Mouse (Mus musculus): Measurements from ENCODE around the gene Tnfrsf13c.

Gene Tnfrsf13c

GRCm38 (mm10) chr15:82206365-82207104 lies 17.6 kb downstream of the Tnfrsf13c start:
- POLR2A ChIA-PET: interaction anchor here (0.6 to 4.8 kb wide), 16 partner anchors 9 to 60 kb away, joined by 3 to 43 read pairs (median 4); partner anchors contain the start of genes Srebf2 (in 2 of the 4) and Tnfrsf13c (in 1 of the 4)
- CTCF ChIA-PET: interaction anchor here in 1 of 4 experiments (2.4 kb wide), 1 partner anchor 11 kb away, joined by 8 read pairs; no protein-coding TSS in a partner anchor

GRCm38 (mm10) chr15:82204680-82205371 lies 19.3 kb downstream of the Tnfrsf13c start:
- CTCF ChIA-PET: interaction anchor here in 1 of 4 experiments (0.6 to 1.8 kb wide), 2 partner anchors 14 to 32 kb away, joined by 3 to 4 read pairs; no protein-coding TSS in a partner anchor
- POLR2A ChIA-PET: interaction anchor here in 2 of 4 experiments (0.6 to 8.9 kb wide), 18 partner anchors 8 to 58 kb away, joined by 3 to 62 read pairs (median 5); partner anchors contain the start of genes Srebf2 (in 2 of the 2), Tnfrsf13c (in 2 of the 2) and Shisa8 (in 1 of the 2)

- CTCF ChIA-PET: interaction anchor here in 3 of 4 experiments (0.6 to 1.8 kb wide), 4 partner anchors 15 to 196 kb away, joined by 3 to 4 read pairs (median 4); no protein-coding TSS in a partner anchor
- POLR2A ChIA-PET: interaction anchor here in 3 of 4 experiments (0.6 to 8.9 kb wide), 16 partner anchors 9 to 1631 kb away, joined by 3 to 62 read pairs (median 5); partner anchors contain the start of genes Srebf2 (in 2 of the 3), Grap2 (in 1 of the 3), Shisa8 (in 1 of the 3) and Tnfrsf13c (in 1 of the 3)
Measured at GRCm38 (mm10) chr15:82203611-82204351, 20.4 kb downstream of the Tnfrsf13c start.

- CTCF ChIA-PET: interaction anchor here in 3 of 4 experiments (0.8 to 1.8 kb wide), 4 partner anchors 15 to 39 kb away, joined by 3 to 4 read pairs (median 4); no protein-coding TSS in a partner anchor
- POLR2A ChIA-PET: interaction anchor here in 3 of 4 experiments (0.6 to 8.9 kb wide), 14 partner anchors 10 to 1631 kb away, joined by 3 to 62 read pairs (median 6); partner anchors contain the start of genes Grap2 (in 1 of the 3), Rrp7a (in 1 of the 3), Shisa8 (in 1 of the 3) and Srebf2 (in 1 of the 3)
Measured at GRCm38 (mm10) chr15:82203090-82203489, 21.1 kb downstream of the Tnfrsf13c start.

GRCm38 (mm10) chr15:82202086-82202485 lies 22.1 kb downstream of the Tnfrsf13c start:
- ChIA-PET CTCF (interaction anchor here in 2 of 4 experiments (0.7 to 1.4 kb wide), 4 partner anchors 14 to 35 kb away, joined by 3 to 4 read pairs (median 4); no protein-coding TSS in a partner anchor), POLR2A (interaction anchor here in 2 of 4 experiments (0.9 to 8.9 kb wide), 8 partner anchors 9 to 56 kb away, joined by 3 to 62 read pairs (median 9); partner anchors contain the start of genes Srebf2 (in 2 of the 2) and Shisa8 (in 1 of the 2))

GRCm38 (mm10) chr15:82199546-82199945 lies 24.6 kb downstream of the Tnfrsf13c start:
- POLR2A ChIA-PET: interaction anchor here in 2 of 4 experiments (0.6 to 8.9 kb wide), 13 partner anchors 9 to 844 kb away, joined by 3 to 62 read pairs (median 5); partner anchors contain the start of genes Srebf2 (in 2 of the 2) and Tnfrsf13c (in 1 of the 2)
- CTCF ChIA-PET: interaction anchor here in 3 of 4 experiments (0.6 to 1.5 kb wide), 5 partner anchors 11 to 1331 kb away, joined by 3 to 4 read pairs (median 3); no protein-coding TSS in a partner anchor

- ChIA-PET CTCF (interaction anchor here (0.5 to 1.2 kb wide), 4 partner anchors 9 to 31 kb away, joined by 3 to 8 read pairs (median 6); no protein-coding TSS in a partner anchor), POLR2A (interaction anchor here in 3 of 4 experiments (0.6 to 8.9 kb wide), 9 partner anchors 9 to 51 kb away, joined by 3 to 62 read pairs (median 6); partner anchors contain the start of gene Srebf2 (in 2 of the 3))
Measured at GRCm38 (mm10) chr15:82198342-82198741, 25.8 kb downstream of the Tnfrsf13c start.

- POLR2A ChIA-PET: interaction anchor here in 3 of 4 experiments (0.6 to 8.9 kb wide), 9 partner anchors 9 to 51 kb away, joined by 3 to 62 read pairs (median 4); partner anchors contain the start of gene Srebf2 (in 1 of the 3)
- CTCF ChIA-PET: interaction anchor here (0.5 to 1.2 kb wide), 5 partner anchors 9 to 31 kb away, joined by 3 to 8 read pairs (median 5); no protein-coding TSS in a partner anchor
Measured at GRCm38 (mm10) chr15:82197937-82198336, 26.2 kb downstream of the Tnfrsf13c start.

GRCm38 (mm10) chr15:82197246-82197750 lies 26.9 kb downstream of the Tnfrsf13c start:
- POLR2A ChIA-PET: interaction anchor here in 2 of 4 experiments (0.7 to 8.9 kb wide), 7 partner anchors 8 to 50 kb away, joined by 3 to 62 read pairs (median 3); partner anchors contain the start of gene Srebf2 (in 1 of the 2)
- CTCF ChIA-PET: interaction anchor here in 2 of 4 experiments (1.0 to 1.2 kb wide), 2 partner anchors 8 to 20 kb away, joined by 3 read pairs; no protein-coding TSS in a partner anchor

GRCm38 (mm10) chr15:82196300-82196699 lies 27.9 kb downstream of the Tnfrsf13c start:
- ChIA-PET CTCF (interaction anchor here in 1 of 4 experiments (1.1 kb wide), 1 partner anchor 31 kb away, joined by 5 read pairs; no protein-coding TSS in a partner anchor), POLR2A (interaction anchor here in 3 of 4 experiments (0.5 to 8.9 kb wide), 6 partner anchors 7 to 887 kb away, joined by 3 to 62 read pairs (median 3); no protein-coding TSS in a partner anchor)

- ChIA-PET CTCF (interaction anchor here in 1 of 4 experiments (0.8 to 1.5 kb wide), 6 partner anchors 20 to 29 kb away, joined by 3 to 4 read pairs (median 4); partner anchors contain the start of gene Shisa8), POLR2A (interaction anchor here in 2 of 4 experiments (0.6 to 3.0 kb wide), 11 partner anchors 10 to 852 kb away, joined by 3 to 11 read pairs (median 3); no protein-coding TSS in a partner anchor)
Measured at GRCm38 (mm10) chr15:82192617-82193016, 31.6 kb downstream of the Tnfrsf13c start.

- POLR2A ChIA-PET: interaction anchor here (0.6 to 8.1 kb wide), 71 partner anchors 7 to 961 kb away, joined by 3 to 76 read pairs (median 5); partner anchors contain the start of genes Shisa8 (in 3 of the 4), Srebf2 (in 3 of the 4), Ccdc134 (in 2 of the 4) and Cenpm (in 2 of the 4)
- CTCF ChIA-PET: interaction anchor here (0.6 to 3.2 kb wide), 50 partner anchors 8 to 1091 kb away, joined by 3 to 27 read pairs (median 4); partner anchors contain the start of genes Srebf2 (in 3 of the 4), 1500009C09Rik (in 1 of the 4) and Shisa8 (in 1 of the 4)
Measured at GRCm38 (mm10) chr15:82188481-82189240, 35.5 kb downstream of the Tnfrsf13c start.

- POLR2A ChIA-PET: interaction anchor here (0.6 to 8.1 kb wide), 60 partner anchors 10 to 1504 kb away, joined by 3 to 76 read pairs (median 6); partner anchors contain the start of genes Shisa8 (in 3 of the 4), Srebf2 (in 3 of the 4), Cenpm (in 2 of the 4) and Poldip3 (in 2 of the 4)
- CTCF ChIA-PET: interaction anchor here (0.6 to 3.2 kb wide), 50 partner anchors 8 to 1927 kb away, joined by 3 to 27 read pairs (median 4); partner anchors contain the start of genes Srebf2 (in 3 of the 4), 1500009C09Rik (in 1 of the 4) and Shisa8 (in 1 of the 4)
Measured at GRCm38 (mm10) chr15:82187924-82188323, 36.2 kb downstream of the Tnfrsf13c start.

- ChIA-PET CTCF (interaction anchor here (0.6 to 3.2 kb wide), 36 partner anchors 10 to 1928 kb away, joined by 3 to 27 read pairs (median 5); partner anchors contain the start of genes Srebf2 (in 3 of the 4) and Shisa8 (in 1 of the 4)), POLR2A (interaction anchor here (0.6 to 8.1 kb wide), 53 partner anchors 10 to 1505 kb away, joined by 3 to 76 read pairs (median 6); partner anchors contain the start of genes Shisa8 (in 3 of the 4), Srebf2 (in 3 of the 4), Cenpm (in 2 of the 4) and Poldip3 (in 2 of the 4))
Measured at GRCm38 (mm10) chr15:82187401-82187800, 36.8 kb downstream of the Tnfrsf13c start.
